Mouse (Mus musculus) thymus, adult 2 months (tissue): ENCODE data around the gene Tgif2.

Experiments used
- CTCF ChIP-seq: fragments of 200-500 bp; IDR thresholded peaks from 2 replicates; pipeline ENCODE4 v1.5.1; 2012; ENCODE audit warnings: mild to moderate bottlenecking, control low read depth, low read length, moderate library complexity, borderline replicate concordance; ENCODE audit not compliant: control insufficient read depth, poor library complexity, insufficient read depth; ENCODE audit errors: extremely low read depth
- POLR2A ChIP-seq: fragments of 200-500 bp; IDR thresholded peaks from 2 replicates; pipeline ENCODE4 v1.6.1; 2012; ENCODE audit warnings: mild to moderate bottlenecking, low read length, control low read depth, moderate library complexity; ENCODE audit not compliant: control insufficient read depth, poor library complexity, insufficient read depth; ENCODE audit errors: extremely low read depth

- TF ChIP-seq POLR2A (no peak), CTCF (no peak)
These were observed 24.4 kb upstream of the Tgif2 start for GRCm38 (mm10) chr2:156815412-156815811.
